Mouse (Mus musculus) heart, embryonic 16.5 days (tissue): ENCODE results near the gene Foxp1. TPM values are rescaled to one million over a fixed set of nuclear protein-coding genes. Genes with fewer than 3 reads are reported as not detected.

Source experiments
- ATAC-seq: fragments of 200-750 bp; cut with Nextera tagmentation; replicated peaks from 2 replicates; pipeline ENCODE4 v1.8.0; 2017; ENCODE audit warnings: moderate number of reproducible peaks; ENCODE audit not compliant: insufficient read depth, low FRiP score; ENCODE audit errors: extremely low read depth
- H3K27ac ChIP-seq: fragments of 300-500 bp; sonication (generic); 2 replicates; pipeline ENCODE4 v1.5.1; 2014; ENCODE audit warnings: mild to moderate bottlenecking, low read length, control low read depth, moderate library complexity
- H3K27me3 ChIP-seq: fragments of 300-500 bp; sonication (generic); 2 replicates; pipeline ENCODE4 v1.6.1; 2014; ENCODE audit warnings: low read length, mixed read lengths; ENCODE audit not compliant: control insufficient read depth, insufficient read depth
- H3K36me3 ChIP-seq: fragments of 300-500 bp; sonication (generic); 2 replicates; pipeline ENCODE4 v1.6.1; 2014; ENCODE audit not compliant: control insufficient read depth, insufficient read depth
- H3K4me1 ChIP-seq: fragments of 300-500 bp; sonication (generic); 2 replicates; pipeline ENCODE4 v1.6.1; 2014; ENCODE audit warnings: low read length, mixed read lengths; ENCODE audit not compliant: control insufficient read depth, insufficient read depth
- H3K4me2 ChIP-seq: fragments of 300-500 bp; sonication (generic); 2 replicates; pipeline ENCODE4 v1.6.1; 2014; ENCODE audit warnings: low read depth, mild to moderate bottlenecking, control low read depth, low read length
- H3K4me3 ChIP-seq: fragments of 300-500 bp; sonication (generic); 2 replicates; pipeline ENCODE4 v1.5.1; 2014; ENCODE audit warnings: mild to moderate bottlenecking, control low read depth, low read length
- H3K9ac ChIP-seq: fragments of 300-500 bp; sonication (generic); 2 replicates; pipeline ENCODE4 v1.6.1; 2014; ENCODE audit warnings: low read length, control low read depth
- H3K9me3 ChIP-seq: fragments of 300-500 bp; sonication (generic); replicated peaks from 2 replicates; pipeline ENCODE4 v1.6.1; 2016; ENCODE audit warnings: low read length; ENCODE audit not compliant: control insufficient read depth
- WGBS: fragments of 180-500 bp; shearing (Covaris S2); extraction: QIAGEN DNeasy Blood & Tissue Kit; methylation state at CpG from one replicate; pipeline ENCODE4 v1.1.7; 2014; 5-methylcytosine and 5-hydroxymethylcytosine counted together
- polyA plus RNA-seq: library from polyadenylated mRNA; unstranded; fragments of >200 nt; fragmentation: Nextera tagmentation; extraction: Ambion mirVana; gene quantifications from 2 replicates; pipeline ENCODE4 v1.2.1, GENCODE M21; 2015

Gene Foxp1
- polyA plus RNA-seq, 1 experiment from 2014 or later = 59.0 TPM

- Histone ChIP-seq H3K36me3 (no peaks in the 10 kb centered on the region), H3K4me2 (peak overlapping the region; percentile 8; the same call in 1 of the 2 replicates), H3K4me3 (no peak overlapping the region), H3K4me1 (peaks cover 19% of the 10 kb centered on the region), H3K27me3 (no peaks in the 10 kb centered on the region), H3K9me3 (no peaks in the 10 kb centered on the region), H3K27ac (peak overlapping the region; percentile 98), H3K9ac (peak overlapping the region; percentile 76; the same call in 1 of the 2 replicates)
- 73% methylated on average over 7 of the region's 7 CpGs for WGBS
- no peak for ATAC-seq
Observed at GRCm38 (mm10) chr6:99484197-99484725, 38.3 kb downstream of the Foxp1 start.

- Histone ChIP-seq H3K4me2 (no peak overlapping the region), H3K27me3 (no peaks in the 10 kb centered on the region), H3K4me3 (no peak overlapping the region), H3K9ac (no peak overlapping the region), H3K27ac (no peak overlapping the region), H3K36me3 (no peaks in the 10 kb centered on the region), H3K9me3 (no peaks in the 10 kb centered on the region), H3K4me1 (peaks cover 19% of the 10 kb centered on the region)
- ATAC-seq = no peak
- WGBS = 58% methylated on average over 10 of the region's 10 CpGs
Observed at GRCm38 (mm10) chr6:99483556-99483955, 39.0 kb downstream of the Foxp1 start.

GRCm38 (mm10) chr6:99481568-99481967 is 41.0 kb downstream of the Foxp1 start:
- H3K36me3 ChIP-seq = no peaks in the 10 kb centered on the region
- no peak for ATAC-seq
- no peaks in the 10 kb centered on the region for H3K9me3 ChIP-seq
- H3K4me1 ChIP-seq = peaks cover 19% of the 10 kb centered on the region
- H3K4me2 ChIP-seq = no peak overlapping the region
- no peak overlapping the region for H3K9ac ChIP-seq
- 69% methylated on average over 7 of the region's 7 CpGs for WGBS
- no peaks in the 10 kb centered on the region for H3K27me3 ChIP-seq
- H3K27ac ChIP-seq = no peak overlapping the region
- H3K4me3 ChIP-seq = no peak overlapping the region

GRCm38 (mm10) chr6:99478873-99479650 is 43.5 kb downstream of the Foxp1 start:
- Histone ChIP-seq H3K4me2 (no peak overlapping the region), H3K27ac (no peak overlapping the region), H3K9me3 (no peaks in the 10 kb centered on the region), H3K36me3 (no peaks in the 10 kb centered on the region), H3K27me3 (no peaks in the 10 kb centered on the region), H3K9ac (no peak overlapping the region), H3K4me3 (no peak overlapping the region), H3K4me1 (peaks cover 1% of the 10 kb centered on the region; the same call in 1 of the 2 replicates)
- no peak for ATAC-seq
- WGBS = 79% methylated on average over 13 of the region's 13 CpGs

- H3K9ac ChIP-seq = no peak overlapping the region
- peaks cover 8% of the 10 kb centered on the region; the same call in 1 of the 2 replicates for H3K4me1 ChIP-seq
- no peaks in the 10 kb centered on the region for H3K36me3 ChIP-seq
- H3K9me3 ChIP-seq = no peaks in the 10 kb centered on the region
- H3K27ac ChIP-seq = no peak overlapping the region
- no peak overlapping the region for H3K4me3 ChIP-seq
- no peaks in the 10 kb centered on the region for H3K27me3 ChIP-seq
- no peak overlapping the region for H3K4me2 ChIP-seq
- 78% methylated on average over 9 of the region's 9 CpGs for WGBS
- ATAC-seq = no peak
Observed at GRCm38 (mm10) chr6:99475040-99475439, 47.5 kb downstream of the Foxp1 start.

GRCm38 (mm10) chr6:99470906-99471305 is 51.6 kb downstream of the Foxp1 start:
- peaks cover 8% of the 10 kb centered on the region; the same call in 1 of the 2 replicates for H3K4me1 ChIP-seq
- no peak overlapping the region for H3K9ac ChIP-seq
- no peaks in the 10 kb centered on the region for H3K27me3 ChIP-seq
- WGBS = 70% methylated on average over 5 of the region's 5 CpGs
- no peaks in the 10 kb centered on the region for H3K9me3 ChIP-seq
- no peaks in the 10 kb centered on the region for H3K36me3 ChIP-seq
- H3K27ac ChIP-seq = no peak overlapping the region
- ATAC-seq = no peak
- H3K4me2 ChIP-seq = no peak overlapping the region
- H3K4me3 ChIP-seq = no peak overlapping the region

GRCm38 (mm10) chr6:99469134-99469834 is 53.2 kb downstream of the Foxp1 start:
- H3K9ac ChIP-seq = no peak overlapping the region
- no peaks in the 10 kb centered on the region for H3K27me3 ChIP-seq
- no peak overlapping the region for H3K4me3 ChIP-seq
- 81% methylated on average over 12 of the region's 12 CpGs for WGBS
- no peak for ATAC-seq
- no peak overlapping the region for H3K27ac ChIP-seq
- H3K9me3 ChIP-seq = no peaks in the 10 kb centered on the region
- H3K36me3 ChIP-seq = no peaks in the 10 kb centered on the region
- H3K4me2 ChIP-seq = no peak overlapping the region
- peaks cover 8% of the 10 kb centered on the region; the same call in 1 of the 2 replicates for H3K4me1 ChIP-seq

GRCm38 (mm10) chr6:99467831-99468230 is 54.7 kb downstream of the Foxp1 start:
- H3K9me3 ChIP-seq = no peaks in the 10 kb centered on the region
- H3K9ac ChIP-seq = no peak overlapping the region
- no peak overlapping the region for H3K4me2 ChIP-seq
- ATAC-seq = no peak
- H3K27ac ChIP-seq = no peak overlapping the region
- no peaks in the 10 kb centered on the region for H3K36me3 ChIP-seq
- H3K4me3 ChIP-seq = no peak overlapping the region
- peaks cover 8% of the 10 kb centered on the region; the same call in 1 of the 2 replicates for H3K4me1 ChIP-seq
- H3K27me3 ChIP-seq = no peaks in the 10 kb centered on the region
- 66% methylated on average over 3 of the region's 3 CpGs for whole genome bisulfite sequencing

GRCm38 (mm10) chr6:99467109-99467508 is 55.4 kb downstream of the Foxp1 start:
- H3K4me1 ChIP-seq = peaks cover 8% of the 10 kb centered on the region; the same call in 1 of the 2 replicates
- H3K4me3 ChIP-seq = no peak overlapping the region
- no peaks in the 10 kb centered on the region for H3K36me3 ChIP-seq
- H3K27me3 ChIP-seq = no peaks in the 10 kb centered on the region
- no peak overlapping the region for H3K9ac ChIP-seq
- 45% methylated on average over 8 of the region's 8 CpGs for WGBS
- no peak for ATAC-seq
- no peak overlapping the region for H3K27ac ChIP-seq
- no peak overlapping the region for H3K4me2 ChIP-seq
- H3K9me3 ChIP-seq = no peaks in the 10 kb centered on the region
